Mouse (Mus musculus): Measurements from ENCODE around the gene Rnf169. TPM values are rescaled to one million over a fixed set of nuclear protein-coding genes. Genes with fewer than 3 reads are reported as not detected.
"Not testable (repeated sequence)": the region's sequence is repeated elsewhere in the genome, so short reads cannot be mapped to it uniquely, and the experiment has no call there.

Rnf169 gene
- polyA plus RNA-seq, 3 experiments from 2014 or later = 5.3 to 10.6 (median 8.4) TPM

GRCm38 (mm10) chr7:99945012-99945411 is 35.2 kb downstream of the Rnf169 start:
- not testable (repeated sequence) for ATAC-seq

DNA sequence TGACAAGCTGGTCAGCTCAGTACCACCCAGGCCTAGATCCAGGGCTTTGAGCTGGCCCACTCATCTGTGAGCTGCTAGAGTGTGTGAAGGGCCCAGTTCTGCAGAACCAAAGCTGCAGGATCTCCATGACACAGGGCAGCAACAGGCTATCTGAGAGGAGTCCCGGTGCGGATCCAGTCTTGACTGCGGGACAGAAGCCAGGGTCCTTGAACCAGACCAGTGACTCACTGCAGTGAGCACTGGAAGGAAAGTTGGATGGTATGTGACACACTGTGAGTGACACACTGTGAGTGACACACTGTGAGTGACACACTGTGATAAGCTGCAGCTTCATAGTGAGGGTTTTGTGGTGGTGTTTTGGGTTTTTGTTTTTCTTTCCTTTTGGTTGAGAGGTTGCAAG is 35.7 kb downstream of the Rnf169 start:
- ATAC-seq = no peak

DNA sequence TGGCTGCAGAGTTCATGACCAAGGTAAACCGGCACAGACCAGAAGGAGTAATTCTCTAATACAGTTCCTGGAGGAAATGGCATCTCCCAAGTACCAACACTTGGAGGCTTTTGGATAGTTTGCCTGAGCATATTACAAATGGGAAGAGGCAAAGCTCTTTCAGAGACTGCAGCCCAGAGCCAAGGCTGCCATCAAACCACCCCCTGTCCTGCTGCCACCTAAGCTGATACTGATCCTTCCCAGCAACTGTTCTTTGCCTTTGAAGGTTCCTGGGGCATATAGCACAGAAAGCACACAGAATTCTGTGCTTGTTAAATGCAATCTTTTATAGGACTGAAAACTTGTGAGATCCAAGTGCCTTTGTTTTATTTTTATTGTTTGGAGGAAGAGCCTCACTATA is 39.6 kb downstream of the Rnf169 start:
- no peak for ATAC-seq

DNA sequence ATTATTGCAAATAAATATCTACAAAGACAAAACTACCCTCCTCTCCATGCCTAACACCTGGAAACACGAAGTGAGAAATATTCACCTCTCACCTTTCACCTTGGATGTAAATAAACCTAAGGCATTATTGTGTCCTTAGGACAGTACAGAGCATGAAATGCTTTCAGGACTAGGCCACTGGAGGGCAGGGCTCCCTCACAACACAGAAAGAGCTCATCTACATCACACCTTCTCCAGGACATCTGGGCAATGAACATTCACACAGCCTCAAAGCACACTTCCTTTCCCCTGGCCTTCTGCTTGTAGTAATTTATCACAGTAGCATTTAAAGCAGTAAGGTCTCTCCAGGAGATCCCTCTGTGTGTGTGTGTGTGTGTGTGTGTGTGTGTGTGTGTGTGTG is 44.5 kb downstream of the Rnf169 start:
- ATAC-seq = no peak

GRCm38 (mm10) chr7:99926916-99927714 is 53.1 kb downstream of the Rnf169 start:
- ATAC-seq = no peak

- no peak for ATAC-seq
Observed at GRCm38 (mm10) chr7:99920416-99920815, 59.8 kb downstream of the Rnf169 start.

DNA sequence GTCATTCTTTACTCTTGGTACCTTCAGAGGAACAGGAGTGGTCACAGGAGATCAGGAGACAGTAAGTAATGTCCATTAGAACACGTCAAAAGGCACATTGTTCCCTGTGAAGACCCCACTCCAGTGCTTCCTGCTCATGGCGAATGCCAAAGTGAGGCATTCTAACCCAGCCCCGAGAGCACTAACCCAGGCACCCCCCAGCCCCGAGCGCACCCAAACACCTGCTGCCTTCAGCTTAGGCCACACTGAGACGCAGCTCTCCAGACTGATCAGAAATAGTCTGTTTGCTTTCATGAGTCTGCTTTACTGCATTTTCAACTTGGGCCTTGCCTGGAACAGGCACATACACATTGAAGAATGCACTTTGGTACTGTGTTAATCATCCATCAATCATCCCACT is 60.3 kb downstream of the Rnf169 start:
- ATAC-seq = no peak

GRCm38 (mm10) chr7:99919164-99919563 is 61.1 kb downstream of the Rnf169 start:
- no peak for ATAC-seq

DNA sequence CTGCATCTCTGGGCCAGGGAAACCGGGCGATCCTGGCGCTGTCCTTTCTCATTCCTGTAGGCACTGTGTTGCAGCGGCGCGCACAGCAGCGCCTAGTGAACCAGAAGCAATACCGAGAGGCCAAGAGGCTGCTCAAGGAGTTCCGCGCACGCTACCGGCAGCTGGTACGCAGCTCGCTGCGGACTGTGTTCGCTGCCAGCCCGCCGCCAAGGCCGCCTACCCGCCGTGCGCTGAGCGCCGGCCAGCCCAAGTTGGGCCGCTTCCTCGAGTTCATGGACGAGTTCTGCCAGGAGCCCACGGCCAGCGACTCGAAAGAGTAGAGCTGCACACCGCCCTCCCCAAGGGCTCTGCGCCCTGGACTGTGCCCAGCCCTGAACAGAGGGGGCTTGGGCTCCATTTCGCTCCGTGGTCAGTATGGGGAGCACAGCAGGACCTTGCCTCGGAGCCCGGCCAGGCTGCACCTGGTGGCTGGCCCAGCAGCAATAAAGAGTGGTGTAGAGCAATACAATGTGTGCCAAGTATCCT is 62.9 kb downstream of the Rnf169 start:
- ATAC-seq = no peak

DNA sequence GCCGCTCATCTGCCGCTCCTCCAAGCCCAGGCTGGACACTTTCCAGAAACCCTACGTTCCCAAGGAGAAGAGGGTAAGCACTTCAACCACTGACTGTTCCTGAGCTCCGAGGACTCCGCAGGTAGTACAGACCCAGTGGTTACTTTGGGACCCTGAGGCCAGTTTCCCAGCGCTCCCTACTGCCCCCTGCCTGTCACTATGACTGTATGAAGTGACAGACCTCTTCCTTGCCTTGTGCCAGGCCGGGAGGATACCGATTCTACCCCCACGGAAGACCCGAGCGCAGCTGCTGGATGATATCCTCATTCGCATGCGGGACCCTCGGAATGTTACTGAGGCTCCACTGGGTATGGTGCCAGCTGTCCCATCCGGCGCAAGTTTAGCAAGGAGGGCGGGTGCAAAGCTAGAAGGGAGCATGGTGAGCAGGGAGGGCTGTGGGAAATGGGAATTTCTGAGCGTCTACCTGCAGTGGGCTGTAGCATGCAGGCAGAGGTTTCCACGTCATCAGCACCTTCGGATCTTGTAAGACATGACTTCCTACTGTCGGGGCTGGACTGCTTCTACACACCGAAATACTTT is 63.4 kb downstream of the Rnf169 start:
- no peak for ATAC-seq

- no peak for ATAC-seq
Observed at GRCm38 (mm10) chr7:99915511-99915910, 64.7 kb downstream of the Rnf169 start.

DNA sequence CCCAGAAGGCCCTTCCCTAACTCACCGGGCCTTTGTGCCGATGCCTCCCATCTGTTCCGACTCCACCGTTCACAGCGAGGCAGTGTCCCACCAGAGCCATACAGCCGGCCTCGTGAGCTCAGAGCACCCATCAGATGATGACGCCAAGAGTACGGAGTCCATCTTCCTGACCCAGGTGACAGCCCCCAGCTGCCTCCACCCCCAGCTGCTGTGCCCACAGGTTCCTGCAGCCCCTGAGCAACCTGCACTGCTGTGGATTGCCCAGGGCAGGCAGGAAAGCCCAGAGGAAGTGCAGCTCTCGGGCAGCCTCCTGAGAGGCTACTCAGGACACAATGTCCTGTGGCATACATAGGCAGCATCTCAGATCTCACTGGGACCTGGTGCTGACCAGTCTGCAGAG is 65.9 kb downstream of the Rnf169 start:
- ATAC-seq = no peak

DNA sequence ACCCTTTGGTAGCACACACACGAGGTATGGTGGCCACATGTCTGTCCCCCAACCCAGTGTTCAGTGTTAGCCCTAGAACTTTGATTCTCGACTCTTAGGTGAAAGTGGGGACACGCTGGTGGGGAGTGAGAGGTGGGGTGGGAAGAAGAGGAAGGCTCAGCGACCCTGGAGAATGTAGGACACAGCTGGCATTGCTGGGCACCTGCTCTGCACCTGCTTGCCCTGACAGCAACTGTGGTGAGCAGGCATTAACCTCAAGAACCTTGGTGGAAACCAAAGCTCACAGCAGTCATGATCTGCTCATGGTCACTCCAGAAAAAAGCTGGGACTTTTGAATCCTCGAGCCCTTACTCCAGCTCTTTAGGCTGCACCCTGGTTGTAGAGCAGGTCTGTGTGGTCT is 69.2 kb downstream of the Rnf169 start:
- no peak for ATAC-seq

GRCm38 (mm10) chr7:99907463-99907862 is 72.8 kb downstream of the Rnf169 start:
- no peak for ATAC-seq

DNA sequence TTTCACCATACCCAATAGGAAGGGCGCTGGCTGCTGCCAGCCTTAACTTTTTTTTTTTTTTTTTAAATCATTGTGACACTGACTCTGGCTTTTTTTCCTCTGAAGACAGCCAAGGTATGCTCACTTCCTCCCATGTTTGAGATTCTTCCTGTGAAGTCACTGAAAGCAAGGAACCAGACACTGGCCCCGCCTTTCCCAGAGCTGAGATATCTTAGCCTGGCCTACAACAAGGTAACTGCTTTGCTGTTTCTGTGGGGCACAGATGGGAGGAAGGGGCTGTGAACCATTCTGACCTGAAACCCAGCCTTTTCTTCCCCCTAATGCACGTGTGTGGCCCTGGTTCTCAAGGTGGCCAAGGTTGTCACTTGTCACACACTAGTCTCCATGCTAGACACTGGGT is 73.9 kb downstream of the Rnf169 start:
- ATAC-seq = no peak

DNA sequence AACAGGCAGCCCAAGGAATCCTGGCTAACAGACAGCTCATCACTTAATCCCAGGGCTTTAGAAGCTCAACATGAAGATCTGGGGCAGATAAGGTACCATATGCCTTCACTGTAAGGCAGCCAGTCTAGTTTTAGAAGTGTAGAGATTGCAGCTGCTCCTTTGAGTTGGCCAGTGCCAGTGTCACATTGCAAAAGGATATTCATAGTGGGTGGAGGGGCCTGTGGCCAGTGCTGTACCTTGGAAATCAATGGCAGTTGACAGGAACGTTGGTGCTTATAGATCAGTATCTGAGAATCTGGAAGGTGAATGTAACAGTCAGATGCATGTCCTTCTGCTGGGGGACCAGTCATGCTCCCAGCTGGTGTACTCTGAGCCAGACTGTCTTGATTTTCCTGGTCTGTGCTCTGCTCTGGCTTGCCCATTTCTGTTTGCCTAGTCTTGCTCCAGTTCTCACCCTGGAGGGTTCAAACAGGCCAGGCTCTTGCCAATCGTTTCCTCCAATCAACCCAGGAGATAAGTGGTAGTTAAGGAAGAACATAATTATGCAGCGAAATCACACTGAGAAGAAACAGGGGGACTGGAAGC is 75.7 kb downstream of the Rnf169 start:
- no peak for ATAC-seq

DNA sequence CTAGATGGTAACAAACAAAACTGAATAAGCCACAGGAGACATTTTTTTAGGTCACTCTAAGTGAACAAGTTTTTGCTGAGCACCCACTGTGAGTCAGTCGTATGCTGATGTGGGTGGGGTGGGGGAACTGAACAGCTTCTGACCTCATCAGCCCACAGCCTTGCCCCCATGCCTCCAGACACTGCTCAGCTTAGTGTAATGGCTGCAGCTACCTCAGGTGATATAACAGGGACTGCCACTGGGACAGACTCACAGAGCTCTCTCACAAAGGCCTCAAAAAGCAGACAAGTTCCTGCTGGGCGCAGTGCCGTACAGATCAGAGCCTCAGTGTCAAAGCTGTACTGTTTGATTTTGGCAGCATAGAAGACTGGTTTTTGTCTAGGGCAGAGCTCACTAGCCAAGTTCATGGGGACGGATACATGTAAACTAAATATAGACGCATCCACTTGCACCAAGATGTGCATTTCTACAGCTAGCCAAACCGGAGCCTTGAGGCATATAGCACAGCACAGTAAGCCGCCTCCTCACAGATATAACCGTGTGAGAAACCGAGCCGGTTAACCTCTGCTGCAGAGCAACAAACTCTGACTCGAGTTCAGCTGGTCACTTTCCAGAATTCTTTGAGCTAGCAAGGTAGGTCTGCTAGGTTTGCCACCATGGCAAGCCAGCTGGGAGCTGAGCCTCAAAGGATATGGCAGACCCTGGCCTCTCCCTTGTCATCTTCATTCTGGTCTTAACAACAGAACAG is 77.2 kb downstream of the Rnf169 start:
- ATAC-seq = no peak

- no peak for ATAC-seq
Observed at GRCm38 (mm10) chr7:99902208-99902607, 78.0 kb downstream of the Rnf169 start.

- ATAC-seq = no peak
Observed at GRCm38 (mm10) chr7:99896905-99897304, 83.3 kb downstream of the Rnf169 start.

GRCm38 (mm10) chr7:99894478-99894877 is 85.8 kb downstream of the Rnf169 start:
- ATAC-seq = no peak

DNA sequence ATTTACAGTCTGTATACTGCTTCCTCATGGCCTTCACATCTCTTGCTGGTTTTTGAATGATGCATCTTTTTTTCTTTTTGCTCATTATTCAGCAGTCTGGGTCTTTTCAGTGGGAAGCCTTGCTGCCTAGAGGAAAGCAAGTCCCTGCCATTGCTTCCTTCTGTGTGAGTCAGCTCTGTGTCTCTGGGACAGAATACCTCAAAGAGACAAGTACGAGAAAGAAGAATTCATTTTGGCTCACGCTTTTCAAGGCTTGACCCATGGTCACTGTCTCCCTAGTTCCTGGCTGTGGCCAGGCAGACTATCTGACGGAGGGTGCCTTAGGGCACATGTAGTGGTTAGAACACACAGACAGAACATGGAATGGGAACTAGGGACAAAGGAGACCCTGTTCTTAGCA is 86.3 kb downstream of the Rnf169 start:
- no peak for ATAC-seq

DNA sequence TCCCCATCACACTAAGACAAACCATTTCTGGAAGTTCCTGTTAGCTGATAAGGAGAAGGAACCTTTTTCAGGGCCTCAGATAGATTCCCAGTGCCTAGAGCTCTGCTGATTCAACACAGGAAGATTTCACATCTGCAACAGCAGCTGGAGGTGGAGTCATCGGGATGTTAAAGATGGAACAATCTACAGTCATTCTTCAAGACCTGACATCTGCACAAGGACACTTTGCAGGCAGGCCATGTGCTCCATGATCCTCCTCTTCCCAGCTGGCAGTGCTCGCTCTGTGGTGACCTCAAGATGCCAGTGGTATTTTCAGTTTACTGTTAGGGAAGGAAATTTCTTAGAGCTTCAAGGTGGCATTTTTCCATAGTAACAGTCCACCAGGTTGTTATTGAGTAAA is 87.9 kb downstream of the Rnf169 start:
- ATAC-seq = no peak

DNA sequence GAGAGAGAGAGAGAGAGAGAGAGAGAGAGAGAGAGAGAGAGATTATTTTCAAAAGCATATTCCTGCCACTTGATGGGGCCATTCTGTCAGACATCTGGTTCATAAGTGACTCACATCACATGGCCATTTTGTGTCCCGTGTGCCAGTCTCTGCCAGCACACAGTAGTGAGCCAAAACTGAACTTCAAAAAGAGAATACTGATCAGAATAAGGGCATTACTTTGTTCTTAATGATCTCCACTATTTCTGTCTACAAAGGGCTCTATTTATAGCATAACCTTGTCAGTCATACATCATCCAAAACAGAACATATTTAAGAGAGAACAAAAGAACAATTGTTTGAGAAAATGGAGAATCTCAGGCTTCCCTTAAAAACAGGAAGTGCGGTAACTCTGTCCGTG is 88.8 kb downstream of the Rnf169 start:
- ATAC-seq = no peak
